Mouse (Mus musculus) small intestine, adult 2 months (tissue): Measurements from ENCODE around the gene Lrg1. TPM values are rescaled to one million over a fixed set of nuclear protein-coding genes. Genes with fewer than 3 reads are reported as not detected.
A peak's percentile ranks its signal among the peaks of the same experiment; 100 is the strongest.
"Not testable (repeated sequence)": the region's sequence is repeated elsewhere in the genome, so short reads cannot be mapped to it uniquely, and the experiment has no call there.

Source experiments
- H3K27ac ChIP-seq: fragments of 200-500 bp; 2 replicates; pipeline ENCODE4 v1.5.1; 2012; ENCODE audit warnings: low read depth, low read length, control low read depth, inconsistent platforms; ENCODE audit not compliant: insufficient read depth
- H3K27me3 ChIP-seq: fragments of 200-500 bp; 2 replicates; pipeline ENCODE4 v1.6.1; 2012; ENCODE audit warnings: mild to moderate bottlenecking, moderate library complexity, low read length, inconsistent platforms; ENCODE audit not compliant: control insufficient read depth, insufficient read depth
- H3K36me3 ChIP-seq: fragments of 200-500 bp; 2 replicates; pipeline ENCODE4 v1.6.1; 2012; ENCODE audit warnings: mild to moderate bottlenecking, low read length, control low read depth, inconsistent platforms; ENCODE audit not compliant: control insufficient read depth, insufficient read depth
- H3K4me1 ChIP-seq: fragments of 200-500 bp; 2 replicates; pipeline ENCODE4 v1.6.1; 2012; ENCODE audit warnings: low read length, inconsistent platforms, mixed read lengths; ENCODE audit not compliant: control insufficient read depth, insufficient read depth, insufficient read length
- H3K4me3 ChIP-seq: fragments of 200-500 bp; 2 replicates; pipeline ENCODE4 v1.5.1; 2012; ENCODE audit warnings: low read depth, mild to moderate bottlenecking, control low read depth, inconsistent platforms, low read length, moderate library complexity
- CTCF ChIP-seq: fragments of 200-500 bp; IDR thresholded peaks from 2 replicates; pipeline ENCODE4 v1.5.1; 2012; ENCODE audit warnings: low read depth, mild to moderate bottlenecking, control low read depth, inconsistent platforms, low read length, moderate library complexity, mixed read lengths; ENCODE audit not compliant: insufficient replicate concordance, insufficient read length; ENCODE audit errors: extremely low read depth
- POLR2A ChIP-seq: fragments of 200-500 bp; IDR thresholded peaks from 2 replicates; pipeline ENCODE4 v1.6.1; 2012; ENCODE audit warnings: low read depth, mild to moderate bottlenecking, control low read depth, inconsistent platforms, low read length, moderate library complexity
- WGBS: fragments of 180-500 bp; shearing (Covaris S2); methylation state at CpG from one replicate; pipeline ENCODE4 v1.1.7; 2018; 5-methylcytosine and 5-hydroxymethylcytosine counted together
- polyA plus RNA-seq: library from polyadenylated mRNA; depleted of rRNA; stranded (reverse); fragments of >200 nt; gene quantifications from 2 replicates; pipeline ENCODE4 v1.2.3, GENCODE M21; 2012

Lrg1 gene
- polyA plus RNA-seq, 1 experiment, result 10.6 TPM

GRCm38 (mm10) chr17:56108334-56109044 is 13.3 kb downstream of the Lrg1 start:
- Histone ChIP-seq H3K4me3 (peak overlapping the region; percentile 31; the same call in 1 of the 2 replicates), H3K4me1 (no peaks in the 10 kb centered on the region), H3K27ac (no peak overlapping the region; the same call in 1 of the 2 replicates), H3K27me3 (no peaks in the 10 kb centered on the region), H3K36me3 (no peaks in the 10 kb centered on the region)
- 68% methylated on average over 6 of the region's 6 CpGs for WGBS
- TF ChIP-seq CTCF (no peak), POLR2A (no peak)

GRCm38 (mm10) chr17:56107736-56108135 is 14.1 kb downstream of the Lrg1 start:
- no peak overlapping the region for H3K4me3 ChIP-seq
- H3K27me3 ChIP-seq, result no peaks in the 10 kb centered on the region
- no peak overlapping the region for H3K27ac ChIP-seq
- TF ChIP-seq CTCF, result no peak
- no peak for TF ChIP-seq POLR2A
- peaks cover 2% of the 10 kb centered on the region; the same call in 1 of the 2 replicates for H3K36me3 ChIP-seq
- H3K4me1 ChIP-seq, result no peaks in the 10 kb centered on the region
- 59% methylated on average over 2 of the region's 2 CpGs for WGBS

GRCm38 (mm10) chr17:56106981-56107380 is 14.8 kb downstream of the Lrg1 start:
- Histone ChIP-seq H3K27me3 (no peaks in the 10 kb centered on the region), H3K36me3 (peaks cover 7% of the 10 kb centered on the region), H3K27ac (no peak overlapping the region), H3K4me1 (no peaks in the 10 kb centered on the region), H3K4me3 (no peak overlapping the region)
- no peak for TF ChIP-seq POLR2A
- 73% methylated on average over 4 of the region's 4 CpGs for WGBS

GRCm38 (mm10) chr17:56106436-56106835 is 15.4 kb downstream of the Lrg1 start:
- not testable (repeated sequence) for H3K27ac ChIP-seq, H3K27me3 ChIP-seq, H3K4me1 ChIP-seq, H3K4me3 ChIP-seq
- whole genome bisulfite sequencing, result 95% methylated on average over 4 of the region's 4 CpGs
- peaks cover 11% of the 10 kb centered on the region for H3K36me3 ChIP-seq

GRCm38 (mm10) chr17:56104821-56105220 is 17.0 kb downstream of the Lrg1 start:
- 93% methylated on average over 3 of the region's 5 CpGs for WGBS
- not testable (repeated sequence) for H3K27ac ChIP-seq, H3K4me3 ChIP-seq, H3K27me3 ChIP-seq, H3K4me1 ChIP-seq
- peaks cover 20% of the 10 kb centered on the region for H3K36me3 ChIP-seq

GRCm38 (mm10) chr17:56103465-56104285 is 18.1 kb downstream of the Lrg1 start:
- Histone ChIP-seq H3K27ac (no peak overlapping the region), H3K4me3 (no peak overlapping the region), H3K36me3 (peaks cover 27% of the 10 kb centered on the region), H3K4me1 (no peaks in the 10 kb centered on the region), H3K27me3 (no peaks in the 10 kb centered on the region)
- TF ChIP-seq CTCF, result no peak
- 93% methylated on average over 8 of the region's 8 CpGs for WGBS

GRCm38 (mm10) chr17:56102927-56103326 is 18.9 kb downstream of the Lrg1 start:
- no peak for TF ChIP-seq POLR2A
- TF ChIP-seq CTCF, result no peak
- Histone ChIP-seq H3K4me1 (no peaks in the 10 kb centered on the region), H3K27ac (no peak overlapping the region), H3K27me3 (no peaks in the 10 kb centered on the region), H3K36me3 (peaks cover 31% of the 10 kb centered on the region), H3K4me3 (no peak overlapping the region)
- 93% methylated on average over 9 of the region's 9 CpGs for WGBS

- 93% methylated on average over 5 of the region's 5 CpGs for WGBS
- TF ChIP-seq CTCF (no peak), POLR2A (no peak)
- Histone ChIP-seq H3K27me3 (no peaks in the 10 kb centered on the region), H3K27ac (no peak overlapping the region), H3K4me3 (no peak overlapping the region), H3K4me1 (no peaks in the 10 kb centered on the region), H3K36me3 (peaks cover 35% of the 10 kb centered on the region)
Observed at GRCm38 (mm10) chr17:56102158-56102557, 19.6 kb downstream of the Lrg1 start.
